Mouse (Mus musculus): ENCODE data around the gene Sult1a1.

DNA sequence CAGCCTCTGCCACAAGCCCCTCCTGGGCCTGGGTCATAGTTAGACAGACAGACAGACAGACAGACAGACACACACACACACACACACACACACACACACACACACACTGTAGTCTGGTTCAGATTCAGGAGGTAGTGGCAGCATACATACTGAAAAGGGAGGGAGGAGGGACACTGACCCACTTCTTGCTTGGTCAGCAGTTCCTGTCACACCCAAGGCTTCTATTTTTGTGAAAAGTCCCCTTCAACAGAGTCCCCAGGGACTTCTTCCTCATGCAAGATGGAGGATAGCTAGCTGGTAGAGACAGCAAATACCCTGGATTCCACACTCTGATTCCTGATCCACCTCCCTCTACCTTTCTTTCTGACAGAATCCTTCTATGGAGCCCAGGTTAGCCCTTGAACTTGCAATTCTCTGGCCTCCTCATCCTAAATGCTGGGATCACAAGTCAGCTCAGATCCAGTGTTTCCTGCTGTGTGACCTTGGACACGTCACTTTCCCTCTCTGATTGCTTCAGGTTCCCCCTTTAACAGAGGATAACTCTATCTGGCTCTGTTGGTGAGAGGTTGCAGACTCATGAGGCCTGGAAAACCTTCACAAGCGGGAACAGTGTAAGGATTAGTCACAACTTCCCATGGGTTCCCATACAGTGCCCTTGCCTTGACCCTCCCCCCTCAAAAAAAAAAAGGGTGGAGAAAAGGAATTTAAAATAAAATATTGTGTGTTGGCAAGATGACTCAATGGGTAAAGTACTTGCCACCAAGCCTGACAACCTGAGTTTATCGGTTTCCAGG, 50.2 kb downstream of the Sult1a1 start:
- TF ChIP-seq CTCF (IDR thresholded peaks at IDR 0.05; ENCODE audit: control insufficient read depth, insufficient read depth, insufficient replicate concordance, low read depth, low read length) (no peak), POLR2A (IDR thresholded peaks at IDR 0.05; ENCODE audit: control insufficient read depth, low read depth, low read length) (no peak)

Measured in testis, adult 2 months (tissue).